Mouse (Mus musculus) ES-CJ7 (cell line): ENCODE data around the gene Fxyd2.

Source experiments
- DNase-seq: peaks from one replicate; pipeline ENCODE4 v3.0.0; 2011; ENCODE audit warnings: low read depth, low spot score

The Fxyd2 gene

DNA sequence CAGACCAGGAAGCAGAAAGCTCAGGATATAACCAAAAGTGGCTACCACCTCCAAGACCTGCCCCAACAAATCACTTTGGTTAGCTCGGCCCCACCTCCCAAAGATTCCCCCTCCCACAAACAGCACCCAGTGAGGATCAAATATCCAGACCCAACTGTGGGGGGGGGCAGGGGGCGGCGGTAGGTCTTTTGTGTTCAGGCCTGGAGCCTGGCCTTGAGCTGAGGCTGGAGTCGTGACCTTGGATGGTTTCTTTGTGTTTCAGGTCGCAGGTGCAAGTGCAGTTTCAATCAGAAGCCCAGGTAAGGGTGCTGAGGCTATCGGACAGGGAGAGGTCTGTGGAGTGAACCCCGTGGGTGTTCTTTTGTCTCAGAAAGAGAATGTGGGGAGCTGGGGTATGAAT lies 8.2 kb upstream of the Fxyd2 start:
- DNase-seq, result peak; percentile 56

DNA sequence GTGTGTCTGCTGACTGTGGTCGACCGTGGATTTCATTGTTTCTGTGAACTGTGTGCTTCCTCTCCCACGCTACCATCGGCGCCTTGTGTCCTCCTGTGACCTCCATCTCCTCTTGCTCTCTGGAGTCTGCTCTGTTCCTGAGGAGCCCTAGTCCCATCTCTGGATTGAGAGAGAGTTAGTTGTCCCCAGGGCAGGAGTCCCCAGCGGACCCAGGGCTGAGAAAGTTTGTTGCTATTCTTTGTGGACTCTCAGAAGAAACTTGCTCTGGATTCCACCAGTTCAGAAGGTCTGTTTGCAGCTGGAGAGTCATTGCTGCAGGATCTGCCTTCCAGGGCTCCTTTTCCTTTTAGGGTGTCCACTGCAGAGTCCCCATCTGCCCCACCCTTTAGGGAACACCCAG lies 4.3 kb upstream of the Fxyd2 start:
- DNase-seq, result no peak

DNA sequence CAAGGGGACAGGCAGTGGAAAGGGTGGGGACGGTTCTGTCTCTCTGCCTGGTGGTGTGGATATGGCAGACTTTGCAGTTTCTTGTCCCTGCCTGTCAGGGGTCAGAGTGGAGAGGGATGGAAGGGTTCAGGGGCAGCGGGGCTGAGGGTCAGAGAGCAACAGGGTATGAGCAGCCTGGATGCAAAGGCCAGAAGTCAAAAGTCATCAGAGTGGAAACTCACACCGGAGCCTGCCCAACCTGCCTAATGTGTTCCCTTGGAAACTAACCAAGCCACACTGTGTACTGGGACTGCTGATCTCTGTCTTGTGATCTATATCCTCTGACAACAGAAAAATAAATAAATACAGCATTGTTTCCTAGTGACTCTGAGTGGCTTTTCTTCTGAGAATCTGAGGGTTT lies 3.7 kb upstream of the Fxyd2 start:
- DNase-seq, result no peak

GRCm38 (mm10) chr9:45398336-45398735 lies 1.1 kb upstream of the Fxyd2 start:
- DNase-seq, result peak; percentile 27

DNA sequence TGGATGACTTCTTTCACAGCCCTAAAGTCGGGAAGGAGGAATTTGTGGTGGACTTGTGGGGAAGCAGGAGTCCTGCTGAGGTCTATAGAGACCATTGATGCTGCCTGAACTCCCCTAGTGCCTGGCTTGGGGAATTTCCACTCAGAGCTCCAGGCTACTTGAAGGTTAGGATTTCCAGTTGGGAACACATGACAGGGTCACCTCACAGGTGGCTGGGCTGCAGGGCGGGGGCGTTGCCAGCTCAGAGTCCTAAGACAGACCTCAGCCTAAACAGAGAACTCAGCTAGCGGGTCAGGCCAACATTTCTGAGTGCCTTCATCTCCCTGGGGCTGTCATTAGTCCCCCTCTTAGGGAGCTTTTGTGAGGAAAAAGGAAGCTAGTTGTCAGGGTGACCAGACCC lies 2.4 kb downstream of the Fxyd2 start:
- DNase-seq, result no peak

DNA sequence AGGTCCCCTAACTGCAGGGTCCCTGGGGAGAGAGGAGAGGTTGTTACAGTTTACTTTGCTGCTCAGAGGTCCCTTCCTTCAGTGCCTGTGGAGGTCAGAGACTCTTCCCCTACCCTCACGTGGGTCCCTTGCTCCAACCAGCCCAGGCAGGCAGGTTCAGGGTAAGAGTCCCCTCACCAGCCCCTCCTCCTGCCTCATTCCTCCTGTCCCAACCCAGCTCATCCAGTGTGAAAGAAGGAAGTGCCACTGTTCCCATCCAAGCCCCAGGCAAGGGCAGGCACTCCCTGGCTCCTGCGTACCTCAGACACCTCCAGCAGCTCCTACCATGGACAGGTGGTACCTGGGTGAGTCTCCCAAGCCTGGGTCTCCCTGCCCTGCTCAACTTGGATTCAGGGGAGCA lies 3.5 kb downstream of the Fxyd2 start:
- no peak for DNase-seq

DNA sequence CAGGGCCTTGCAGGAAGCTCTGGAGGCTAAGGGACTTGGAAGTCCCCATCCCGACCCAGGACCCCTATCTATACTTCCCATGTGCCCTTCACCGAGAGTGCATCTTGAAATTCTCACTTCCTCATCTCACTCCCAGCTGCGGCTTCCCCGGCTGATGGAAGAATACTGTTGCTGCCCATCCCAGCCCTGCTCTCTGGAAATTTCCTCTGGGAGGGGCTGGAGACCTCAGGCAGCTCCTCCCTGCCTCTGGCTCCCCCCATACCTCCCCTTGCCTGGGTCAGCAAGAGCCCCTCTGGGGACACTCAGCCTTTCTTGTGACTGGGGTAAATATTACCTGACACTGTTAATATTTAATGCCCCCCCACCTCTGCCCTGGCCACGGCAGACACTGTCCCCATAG lies 6.2 kb downstream of the Fxyd2 start:
- no peak for DNase-seq

- no peak for DNase-seq
Observed at GRCm38 (mm10) chr9:45406808-45407207, 7.3 kb downstream of the Fxyd2 start.

- DNase-seq, result peak; percentile 62
Observed at GRCm38 (mm10) chr9:45407706-45408675, 8.5 kb downstream of the Fxyd2 start.

DNA sequence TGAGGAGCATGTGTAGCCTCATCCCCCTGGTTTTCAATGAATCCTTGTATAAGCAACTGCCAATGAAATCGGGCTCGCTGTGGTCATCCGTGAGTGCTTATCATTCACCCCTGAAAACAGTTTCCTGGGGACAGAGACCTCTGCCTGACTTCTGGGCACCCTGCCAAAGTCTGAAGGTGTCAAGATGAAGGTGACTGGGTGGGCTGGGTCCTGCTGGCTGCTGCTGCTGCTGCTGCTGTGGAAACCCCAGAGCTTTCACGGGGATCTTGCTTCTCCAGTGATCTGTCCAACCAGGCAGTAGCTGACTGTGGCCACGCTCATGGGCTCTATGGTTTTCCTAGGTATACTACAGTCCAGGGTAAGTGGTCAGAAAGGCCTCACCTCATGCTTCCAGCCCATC lies 10.7 kb downstream of the Fxyd2 start:
- no peak for DNase-seq

DNA sequence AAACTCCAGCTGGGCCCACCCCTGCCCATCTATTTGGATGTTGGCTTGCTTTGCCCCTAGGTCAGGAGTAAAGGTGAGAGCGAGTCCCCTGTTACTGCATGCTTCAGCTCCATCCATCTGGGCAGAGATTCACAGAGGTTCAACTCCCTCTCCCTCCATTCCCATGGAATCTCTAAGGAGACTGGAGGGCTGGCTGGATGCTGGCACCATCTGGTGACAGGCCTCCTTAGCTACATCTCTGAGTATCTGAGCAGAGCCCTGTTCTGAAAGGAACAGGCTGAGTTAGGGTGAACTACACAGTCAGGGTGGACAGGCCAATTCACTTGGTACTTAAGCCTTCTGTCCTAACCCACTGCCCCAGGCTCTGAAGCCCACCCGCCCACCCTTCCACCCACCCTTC lies 11.1 kb downstream of the Fxyd2 start:
- DNase-seq, result no peak

DNA sequence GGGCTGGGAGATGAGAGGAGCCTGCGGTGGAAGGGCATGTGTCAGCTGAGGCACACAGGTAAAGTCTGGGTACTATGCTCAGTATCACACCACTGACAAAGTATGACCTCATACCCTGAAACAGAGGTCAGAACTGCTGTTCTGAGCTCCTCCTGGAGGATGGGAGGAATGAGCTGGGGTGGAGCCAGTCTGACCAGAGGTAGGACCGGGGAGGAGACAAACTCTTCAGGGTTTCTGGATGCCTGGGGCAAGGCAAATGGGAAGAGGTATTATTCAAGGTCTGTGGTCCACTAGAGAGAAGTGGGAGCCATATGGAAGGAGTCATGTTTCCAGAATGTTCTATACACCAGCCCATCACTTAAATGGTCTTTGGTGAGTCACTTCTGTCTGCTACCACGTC lies 11.6 kb downstream of the Fxyd2 start:
- no peak for DNase-seq

GRCm38 (mm10) chr9:45411803-45412202 lies 12.3 kb downstream of the Fxyd2 start:
- DNase-seq, result peak; percentile 77

DNA sequence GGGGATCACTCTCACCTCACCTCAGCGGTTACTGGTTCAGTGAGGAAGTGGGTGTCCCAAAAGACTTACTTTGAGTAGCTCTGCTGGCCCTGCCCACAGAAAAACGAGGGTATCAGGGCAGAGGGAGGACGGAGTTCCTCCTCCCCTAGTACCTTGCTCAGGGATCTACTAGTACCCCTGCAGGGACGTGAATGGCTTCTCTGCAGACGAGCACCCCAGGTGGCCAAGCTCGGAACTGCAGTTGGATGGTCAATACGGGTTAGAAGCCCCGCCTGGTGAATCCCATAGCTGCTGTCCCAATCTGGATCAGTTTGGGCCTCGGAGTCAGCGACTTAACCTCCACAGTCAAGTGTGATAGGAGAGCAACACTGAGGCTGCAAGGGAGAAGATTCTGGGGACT lies 12.8 kb downstream of the Fxyd2 start:
- peak; percentile 90 for DNase-seq

DNA sequence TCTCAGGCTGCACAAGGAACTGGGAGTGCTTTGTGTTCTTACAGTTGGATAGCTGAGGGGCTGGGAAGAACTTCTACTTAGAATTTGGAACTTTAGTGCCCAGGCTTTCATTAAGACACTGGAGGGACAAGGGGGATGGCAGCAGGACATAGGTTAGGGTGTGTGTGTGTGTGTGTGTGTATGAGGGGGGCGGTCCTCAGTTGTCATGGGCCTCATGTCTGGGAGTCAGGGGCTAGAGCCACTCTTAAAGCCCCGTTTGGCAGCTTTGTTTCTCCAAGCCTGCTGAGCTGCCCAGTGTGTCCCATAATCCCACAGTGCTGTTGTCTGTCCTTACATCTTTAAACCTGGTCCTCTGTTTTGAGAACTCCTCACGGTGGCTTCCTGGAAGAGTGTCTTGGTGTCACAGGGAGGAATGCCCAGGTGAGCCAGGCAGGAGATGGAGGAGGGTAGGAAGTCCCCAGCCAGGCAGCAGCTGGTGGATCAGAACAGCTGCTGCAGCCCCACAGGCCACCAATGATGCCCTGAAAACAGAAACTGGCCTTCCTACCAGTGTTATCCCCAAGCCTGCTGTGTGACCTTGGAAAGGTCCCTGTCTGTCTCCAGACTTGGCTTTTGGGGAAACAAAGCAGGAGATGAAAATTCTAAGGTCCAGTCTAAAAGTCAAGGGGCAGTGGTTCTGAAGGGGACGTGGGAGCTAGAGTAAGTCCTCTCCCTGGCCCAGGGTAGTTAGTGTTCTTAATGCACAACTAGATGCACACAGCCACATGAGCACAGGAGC lies 13.4 kb downstream of the Fxyd2 start:
- DNase-seq, result no peak

- DNase-seq, result peak; percentile 84
Observed at GRCm38 (mm10) chr9:45413478-45414140, 14.1 kb downstream of the Fxyd2 start.

DNA sequence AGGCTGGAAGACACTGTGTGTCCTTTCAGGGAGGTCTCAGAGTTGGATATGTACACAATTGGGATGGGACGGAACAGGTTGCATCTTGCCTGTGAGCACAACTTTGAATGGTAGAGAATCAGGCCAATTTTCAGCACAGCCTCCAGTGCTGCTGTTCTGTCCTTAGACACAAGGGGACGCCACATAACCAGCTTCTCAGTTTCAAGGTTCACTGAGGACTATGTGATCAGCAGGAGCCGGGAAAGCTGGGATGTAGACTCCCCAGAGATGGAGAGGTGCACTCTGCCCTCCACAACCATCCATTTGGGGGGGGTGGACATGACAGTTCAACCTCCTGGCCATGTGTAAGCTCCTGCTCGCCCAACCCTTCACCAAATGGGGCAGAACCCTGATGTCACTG lies 16.4 kb downstream of the Fxyd2 start:
- DNase-seq, result peak; percentile 51

- peak; percentile 60 for DNase-seq
Observed at GRCm38 (mm10) chr9:45417245-45417644, 17.8 kb downstream of the Fxyd2 start.

GRCm38 (mm10) chr9:45418252-45418651 lies 18.8 kb downstream of the Fxyd2 start:
- DNase-seq, result no peak

GRCm38 (mm10) chr9:45421209-45421608 lies 21.7 kb downstream of the Fxyd2 start:
- peak; percentile 66 for DNase-seq

DNA sequence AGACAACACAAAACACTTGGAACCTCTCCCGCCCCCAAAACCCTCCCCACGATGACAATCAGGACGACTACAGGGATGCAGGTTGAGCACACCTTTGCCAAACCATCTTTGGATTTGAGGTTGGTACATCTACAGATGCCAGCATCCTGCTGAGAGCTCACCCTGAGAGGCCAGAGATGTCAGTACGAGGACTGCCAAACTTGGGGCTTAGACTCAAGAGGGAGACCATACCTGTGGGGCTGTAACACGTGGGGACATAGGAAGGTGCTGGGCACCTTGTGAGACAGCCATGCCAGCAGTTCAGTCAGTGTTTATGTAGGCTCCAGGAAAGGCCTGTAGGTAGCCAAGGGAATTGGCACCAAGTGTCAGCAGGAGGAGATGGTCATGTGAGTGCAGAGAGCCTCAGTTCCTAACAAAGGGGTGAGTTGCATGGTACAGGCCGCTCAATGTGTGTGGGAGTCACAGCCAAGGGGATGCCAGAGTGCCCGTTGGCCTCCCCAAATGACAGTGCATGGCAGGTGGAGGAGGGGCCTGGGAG lies 23.4 kb downstream of the Fxyd2 start:
- DNase-seq, result no peak

DNA sequence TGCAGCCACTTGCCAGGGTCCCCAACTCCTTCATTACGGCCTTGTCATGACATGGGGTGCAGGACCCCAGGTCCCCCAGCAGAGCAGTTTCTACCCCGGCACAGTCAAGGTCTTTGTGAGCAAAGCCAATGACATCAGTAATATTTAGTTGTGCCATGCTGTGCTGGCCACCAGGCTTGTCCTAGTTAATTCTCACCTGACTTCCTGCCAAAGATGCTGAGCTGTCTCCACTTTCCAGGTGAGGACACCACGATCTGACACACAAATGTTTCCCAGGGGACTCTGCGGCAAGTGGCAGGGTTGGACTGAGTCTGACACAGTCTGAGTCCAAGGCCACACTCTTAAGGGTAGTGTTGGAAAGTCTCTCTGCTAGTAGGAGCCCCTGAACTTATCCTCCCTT lies 27.0 kb downstream of the Fxyd2 start, which contains the start of gene Dscaml1:
Gene Dscaml1, plus strand, starts transcription at position 173 of the 400 bp plus-strand sequence.
- no peak for DNase-seq
